Mouse (Mus musculus) adipose tissue, adult 10 weeks (tissue): ENCODE data around the gene Grem1. TPM values are rescaled to one million over a fixed set of nuclear protein-coding genes. Genes with fewer than 3 reads are reported as not detected.

ENCODE experiments used
- polyA plus RNA-seq: library from polyadenylated mRNA; stranded (reverse); fragments of 350-450 nt; fragmentation: Illumina TruSeq; extraction: RNeasy Lipid Tissue Mini Kit (QIAGEN cat#74804); gene quantifications from one replicate; pipeline ENCODE4 v1.2.3, GENCODE M21; 2014; ENCODE audit warnings: low read depth, low replicate concordance

The Grem1 gene
- polyA plus RNA-seq = 0.78 TPM

DNA sequence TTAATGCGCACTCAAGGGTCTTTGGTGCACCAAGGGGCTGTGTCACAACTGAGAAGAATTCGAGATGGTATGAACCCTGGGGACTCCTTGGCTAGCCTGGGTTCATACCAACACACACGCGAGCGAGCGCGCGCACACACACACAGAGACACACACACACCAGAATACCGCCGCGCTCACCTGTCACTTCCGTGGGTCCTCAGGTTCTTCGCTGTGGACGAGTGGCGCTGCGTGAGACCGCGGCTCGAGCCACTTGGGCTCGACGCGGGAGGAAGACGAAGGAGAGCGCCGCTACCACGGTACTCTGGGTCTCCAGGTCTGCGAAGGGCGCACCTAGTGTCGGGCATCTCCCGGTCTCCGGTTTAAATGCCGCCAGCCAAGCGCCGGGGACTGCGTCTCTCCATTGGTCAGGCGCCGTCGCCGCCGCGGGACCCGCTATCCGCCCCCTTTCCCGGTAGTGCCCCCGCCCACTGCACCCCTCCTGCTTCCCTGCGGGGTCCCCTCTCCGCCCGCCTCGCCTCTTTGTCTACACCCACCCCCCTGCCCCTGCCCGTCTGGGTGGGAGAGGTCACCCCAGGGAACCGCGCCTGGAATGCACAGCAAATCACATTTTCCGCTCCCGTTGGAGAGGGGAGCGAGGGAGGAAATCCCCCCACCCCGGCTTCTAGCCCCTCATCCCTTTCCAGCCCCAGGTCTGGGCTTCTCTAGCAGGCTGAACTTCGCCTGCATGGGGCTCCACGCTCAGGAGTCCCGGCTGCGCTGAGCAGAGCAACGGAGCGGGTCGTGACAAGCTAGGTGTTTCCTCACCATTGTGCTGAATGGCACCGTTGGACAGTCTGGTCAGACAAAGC, at the start of gene Grem1:
TSS of gene Grem1 (minus strand) at position 336 of the 851 bp plus-strand sequence.

Other genes with a start within 250 kb of the Grem1 start
- gene Scg5, start 70.5 kb upstream of the Grem1 start, polyA plus RNA-seq = 6.0 TPM
- gene Arhgap11a, start 90.0 kb upstream of the Grem1 start, polyA plus RNA-seq = 9.8 TPM